Mouse (Mus musculus) liver, embryonic 15.5 days (tissue): Measurements from ENCODE around the gene Spata1. TPM values are rescaled to one million over a fixed set of nuclear protein-coding genes. Genes with fewer than 3 reads are reported as not detected.
A peak's percentile ranks its signal among the peaks of the same experiment; 100 is the strongest.

Source experiments
- ATAC-seq: fragments of 200-750 bp; cut with Nextera tagmentation; 2 replicates; pipeline ENCODE4 v1.8.0; 2017; ENCODE audit warnings: moderate number of reproducible peaks, mild to moderate bottlenecking, moderate library complexity; ENCODE audit not compliant: insufficient read depth
- H3K27ac ChIP-seq: fragments of 300-500 bp; sonication (generic); replicated peaks from 2 replicates; pipeline ENCODE4 v1.5.1; 2015; ENCODE audit warnings: mild to moderate bottlenecking, inconsistent platforms
- H3K27me3 ChIP-seq: fragments of 300-500 bp; sonication (generic); 2 replicates; pipeline ENCODE4 v1.6.1; 2015; ENCODE audit warnings: mild to moderate bottlenecking, inconsistent platforms
- H3K36me3 ChIP-seq: fragments of 300-500 bp; sonication (generic); replicated peaks from 2 replicates; pipeline ENCODE4 v1.6.1; 2015; ENCODE audit warnings: moderate library complexity, mild to moderate bottlenecking, inconsistent platforms
- H3K4me1 ChIP-seq: fragments of 300-500 bp; sonication (generic); replicated peaks from 2 replicates; pipeline ENCODE4 v1.6.1; 2015; ENCODE audit warnings: inconsistent platforms
- H3K4me2 ChIP-seq: fragments of 300-500 bp; sonication (generic); 2 replicates; pipeline ENCODE4 v1.6.1; 2015; ENCODE audit warnings: moderate library complexity, mild to moderate bottlenecking, inconsistent platforms
- H3K4me3 ChIP-seq: fragments of 300-500 bp; sonication (generic); replicated peaks from 2 replicates; pipeline ENCODE4 v1.5.1; 2015; ENCODE audit warnings: mild to moderate bottlenecking, inconsistent platforms
- H3K9ac ChIP-seq: fragments of 300-500 bp; sonication (generic); 2 replicates; pipeline ENCODE4 v1.6.1; 2015; ENCODE audit warnings: moderate library complexity, mild to moderate bottlenecking, inconsistent platforms
- H3K9me3 ChIP-seq: fragments of 300-500 bp; sonication (generic); replicated peaks from 2 replicates; pipeline ENCODE4 v1.6.1; 2016; ENCODE audit warnings: inconsistent platforms
- WGBS: fragments of 180-500 bp; shearing (Covaris S2); methylation state at CpG from one replicate; pipeline ENCODE4 v1.1.7; 2015; ENCODE audit warnings: mixed read lengths; ENCODE audit not compliant: insufficient replicate concordance; 5-methylcytosine and 5-hydroxymethylcytosine counted together
- polyA plus RNA-seq: library from polyadenylated mRNA; unstranded; fragments of >200 nt; fragmentation: Nextera tagmentation; extraction: Ambion mirVana; gene quantifications from 2 replicates; pipeline ENCODE4 v1.2.1, GENCODE M21; 2015

Spata1 gene
- polyA plus RNA-seq: 0.96 and 1.3 TPM in 2 replicates

GRCm38 (mm10) chr3:146499431-146500002 is at the start of gene Spata1, which contains the start of gene Gng5:
Gene Spata1, minus strand, starts transcription at chr3:146499753.
Gene Gng5, plus strand, starts transcription at chr3:146499807.
- peak; percentile 97 for ATAC-seq
- Histone ChIP-seq H3K9ac (peak within 1 kb of the TSS; percentile 93), H3K36me3 (peaks cover 19% of the 10 kb centered on the region), H3K4me1 (peaks cover 35% of the 10 kb centered on the region), H3K4me2 (peak within 1 kb of the TSS; percentile 81), H3K27ac (peak within 1 kb of the TSS; percentile 97), H3K4me3 (peak within 1 kb of the TSS; percentile 89), H3K9me3 (no peaks in the 10 kb centered on the region), H3K27me3 (no peaks in the 10 kb centered on the region)
- under 1% methylated on average over 67 of the region's 88 CpGs for WGBS

GRCm38 (mm10) chr3:146543632-146544031 is 44.1 kb upstream of the Spata1 start:
- Histone ChIP-seq H3K9me3 (no peaks in the 10 kb centered on the region), H3K4me3 (no peak overlapping the region), H3K27ac (no peak overlapping the region), H3K4me2 (no peak overlapping the region), H3K36me3 (no peaks in the 10 kb centered on the region), H3K27me3 (no peaks in the 10 kb centered on the region), H3K9ac (no peak overlapping the region), H3K4me1 (no peaks in the 10 kb centered on the region)
- WGBS: 18% methylated on average over 1 of the region's 1 CpGs
- no peak for ATAC-seq

DNA sequence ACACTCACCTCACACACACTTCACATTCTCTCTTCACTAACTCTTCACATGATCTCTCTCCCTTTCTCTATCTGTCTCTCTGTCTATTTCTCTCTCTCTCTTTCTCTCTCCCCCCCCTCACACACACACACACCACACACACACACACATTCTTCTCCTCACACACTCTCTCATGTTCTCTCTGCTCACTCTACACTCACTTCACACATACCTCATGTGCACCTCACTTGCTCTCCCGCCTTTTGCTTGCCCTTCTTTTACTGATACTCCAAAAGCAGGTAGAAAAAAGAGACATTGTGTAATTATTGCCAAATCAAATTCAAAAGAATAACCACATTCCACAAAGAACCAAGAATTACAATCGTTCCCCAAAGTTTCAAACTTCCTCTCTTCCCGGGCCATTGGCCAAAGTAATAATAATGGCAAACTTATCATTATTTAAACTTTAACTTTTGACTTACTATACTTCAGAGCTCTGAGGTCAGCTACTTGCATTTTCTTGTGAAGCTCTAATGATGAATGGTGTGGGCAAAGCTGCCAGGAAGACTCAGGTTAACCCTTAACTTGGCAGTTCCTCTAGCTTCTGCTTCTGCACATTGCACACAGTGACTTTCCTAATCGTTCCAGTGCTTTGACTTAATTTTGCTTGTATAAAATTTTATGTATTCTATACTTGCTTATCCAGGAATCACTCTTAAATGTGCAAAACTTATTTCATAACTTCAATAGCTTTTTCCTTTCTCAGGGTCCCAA is 41.1 kb upstream of the Spata1 start:
- Histone ChIP-seq H3K9ac (no peak overlapping the region), H3K36me3 (no peaks in the 10 kb centered on the region), H3K4me3 (no peak overlapping the region), H3K27ac (no peak overlapping the region), H3K4me2 (no peak overlapping the region), H3K27me3 (no peaks in the 10 kb centered on the region), H3K4me1 (no peaks in the 10 kb centered on the region), H3K9me3 (no peaks in the 10 kb centered on the region)
- no peak for ATAC-seq
- WGBS: 43% methylated on average over 4 of the region's 4 CpGs

GRCm38 (mm10) chr3:146534986-146535385 is 35.4 kb upstream of the Spata1 start:
- Histone ChIP-seq H3K4me2 (no peak overlapping the region), H3K4me3 (no peak overlapping the region), H3K9me3 (no peaks in the 10 kb centered on the region), H3K36me3 (no peaks in the 10 kb centered on the region), H3K27me3 (no peaks in the 10 kb centered on the region), H3K9ac (no peak overlapping the region), H3K4me1 (no peaks in the 10 kb centered on the region), H3K27ac (no peak overlapping the region)
- ATAC-seq: no peak
- 54% methylated on average over 6 of the region's 6 CpGs for WGBS

GRCm38 (mm10) chr3:146528335-146528734 is 28.8 kb upstream of the Spata1 start:
- peaks cover 15% of the 10 kb centered on the region for H3K27me3 ChIP-seq
- no peak for ATAC-seq
- H3K36me3 ChIP-seq: no peaks in the 10 kb centered on the region
- no peaks in the 10 kb centered on the region for H3K9me3 ChIP-seq
- H3K4me2 ChIP-seq: no peak overlapping the region
- no peaks in the 10 kb centered on the region for H3K4me1 ChIP-seq
- H3K27ac ChIP-seq: no peak overlapping the region
- no peak overlapping the region for H3K4me3 ChIP-seq
- WGBS: 46% methylated on average over 2 of the region's 2 CpGs
- H3K9ac ChIP-seq: no peak overlapping the region

GRCm38 (mm10) chr3:146521652-146522020 is 22.1 kb upstream of the Spata1 start:
- peaks cover 19% of the 10 kb centered on the region for H3K4me1 ChIP-seq
- ATAC-seq: no peak
- 5% methylated on average over 8 of the region's 8 CpGs for WGBS
- H3K4me2 ChIP-seq: peak overlapping the region; percentile 88
- H3K36me3 ChIP-seq: peaks cover 21% of the 10 kb centered on the region
- H3K9ac ChIP-seq: peak overlapping the region; percentile 74
- no peaks in the 10 kb centered on the region for H3K9me3 ChIP-seq
- H3K27ac ChIP-seq: peak overlapping the region; percentile 95
- peak overlapping the region; percentile 92 for H3K4me3 ChIP-seq
- H3K27me3 ChIP-seq: peaks cover 8% of the 10 kb centered on the region

GRCm38 (mm10) chr3:146520798-146521651 is 21.5 kb upstream of the Spata1 start, which contains the start of gene Rpf1:
Gene Rpf1, minus strand, starts transcription at chr3:146521429.
- WGBS: under 1% methylated on average over 68 of the region's 82 CpGs
- H3K4me3 ChIP-seq: peak within 1 kb of the TSS; percentile 92
- peaks cover 8% of the 10 kb centered on the region for H3K27me3 ChIP-seq
- H3K4me2 ChIP-seq: peak within 1 kb of the TSS; percentile 88
- peak; percentile 95 for ATAC-seq
- H3K9ac ChIP-seq: peak within 1 kb of the TSS; percentile 74
- H3K36me3 ChIP-seq: peaks cover 21% of the 10 kb centered on the region
- H3K9me3 ChIP-seq: no peaks in the 10 kb centered on the region
- H3K4me1 ChIP-seq: peaks cover 19% of the 10 kb centered on the region
- H3K27ac ChIP-seq: peak within 1 kb of the TSS; percentile 95

DNA sequence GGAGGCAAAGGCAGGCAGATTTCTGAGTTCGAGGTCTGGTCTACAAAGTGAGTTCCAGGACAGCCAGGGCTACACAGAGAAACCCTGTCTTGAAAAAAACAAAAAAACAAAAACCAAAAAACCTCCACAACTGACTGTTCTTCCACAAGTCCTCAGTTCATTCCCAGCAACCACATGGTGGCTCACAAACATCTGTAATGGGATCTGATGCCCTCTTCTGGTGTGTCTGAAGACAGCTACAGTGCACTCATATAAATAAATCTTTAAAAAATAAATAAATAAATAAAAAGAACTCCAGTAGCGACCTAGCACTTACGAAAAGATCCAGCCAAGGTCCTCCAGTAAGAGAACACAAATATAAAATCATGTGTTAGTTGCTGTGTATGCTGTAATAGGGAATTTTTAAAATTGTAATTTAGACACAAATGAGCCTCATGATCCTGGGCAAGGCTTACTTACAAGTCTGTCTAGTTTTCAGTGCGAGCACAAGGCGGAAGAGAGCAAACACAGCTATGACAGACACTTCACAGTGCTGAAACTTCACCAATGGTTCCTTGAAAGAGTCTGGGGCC is 20.8 kb upstream of the Spata1 start:
- H3K27me3 ChIP-seq: peaks cover 5% of the 10 kb centered on the region
- peaks cover 22% of the 10 kb centered on the region for H3K36me3 ChIP-seq
- 37% methylated on average over 5 of the region's 5 CpGs for WGBS
- no peak for ATAC-seq
- no peaks in the 10 kb centered on the region for H3K9me3 ChIP-seq
- peak overlapping the region; percentile 95 for H3K27ac ChIP-seq
- H3K4me2 ChIP-seq: peak overlapping the region; percentile 88
- H3K9ac ChIP-seq: peak overlapping the region; percentile 74
- H3K4me1 ChIP-seq: peaks cover 19% of the 10 kb centered on the region
- H3K4me3 ChIP-seq: peak overlapping the region; percentile 92

DNA sequence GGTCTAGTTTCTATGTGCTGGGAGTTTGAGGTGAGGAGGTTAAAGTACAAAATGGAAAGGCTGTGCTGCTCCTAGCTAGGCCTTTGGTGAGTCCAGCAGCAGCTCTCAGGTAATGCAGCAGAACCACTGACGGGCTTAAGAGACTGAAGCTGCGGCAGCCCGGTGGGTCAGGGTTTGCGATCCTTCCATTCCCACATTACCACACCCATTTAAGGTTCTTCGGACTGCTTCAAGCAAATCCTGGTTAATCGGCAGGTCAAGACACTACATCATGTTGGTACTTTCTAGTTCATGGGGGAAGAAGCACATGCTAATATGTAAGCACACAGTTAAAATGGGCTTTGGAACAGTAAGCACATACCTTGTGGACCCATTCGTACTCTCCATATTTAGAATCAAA is 7.2 kb upstream of the Spata1 start:
- no peak for ATAC-seq
- Histone ChIP-seq H3K4me1 (peaks cover 18% of the 10 kb centered on the region), H3K9me3 (no peaks in the 10 kb centered on the region), H3K4me2 (no peak overlapping the region), H3K27me3 (no peaks in the 10 kb centered on the region), H3K4me3 (no peak overlapping the region), H3K9ac (no peak overlapping the region), H3K27ac (no peak overlapping the region), H3K36me3 (peaks cover 81% of the 10 kb centered on the region)
- 79% methylated on average over 7 of the region's 7 CpGs for WGBS

GRCm38 (mm10) chr3:146501601-146502123 is 2.1 kb upstream of the Spata1 start:
- H3K4me2 ChIP-seq: peak overlapping the region; percentile 81
- WGBS: 58% methylated on average over 5 of the region's 5 CpGs
- H3K27me3 ChIP-seq: no peaks in the 10 kb centered on the region
- peaks cover 35% of the 10 kb centered on the region for H3K4me1 ChIP-seq
- H3K27ac ChIP-seq: peak overlapping the region; percentile 97
- no peak for ATAC-seq
- H3K9me3 ChIP-seq: no peaks in the 10 kb centered on the region
- peaks cover 36% of the 10 kb centered on the region for H3K36me3 ChIP-seq
- peak overlapping the region; percentile 89 for H3K4me3 ChIP-seq
- H3K9ac ChIP-seq: peak overlapping the region; percentile 93; the same call in 1 of the 2 replicates
